Mouse (Mus musculus) olfactory bulb, adult 2 months (tissue): ENCODE results near the gene Ntn1.

Experiments used
- CTCF ChIP-seq: fragments of 200-500 bp; IDR thresholded peaks from 2 replicates; pipeline ENCODE4 v1.5.1; 2012; ENCODE audit warnings: low read depth, mild to moderate bottlenecking, low read length, moderate library complexity; ENCODE audit not compliant: insufficient read depth
- POLR2A ChIP-seq: fragments of 200-500 bp; IDR thresholded peaks from 2 replicates; pipeline ENCODE4 v1.6.1; 2012; ENCODE audit warnings: mild to moderate bottlenecking, low read depth, low read length, moderate library complexity; ENCODE audit not compliant: insufficient read depth

GRCm38 (mm10) chr11:68324863-68325262, 75.8 kb downstream of the Ntn1 start:
- TF ChIP-seq CTCF (no peak), POLR2A (no peak)
